Mouse (Mus musculus) heart, postnatal 0 days (tissue): Measurements from ENCODE around the gene Zswim9. TPM values are rescaled to one million over a fixed set of nuclear protein-coding genes. Genes with fewer than 3 reads are reported as not detected.

Experiments used
- ATAC-seq: fragments of 200-750 bp; cut with Nextera tagmentation; 2 replicates; pipeline ENCODE4 v1.8.0; 2017; ENCODE audit warnings: low read depth, moderate number of reproducible peaks, moderate library complexity; ENCODE audit not compliant: insufficient read depth
- DNase-seq: peaks from one replicate; pipeline ENCODE4 v3.0.0-alpha.2; 2016; ENCODE audit warnings: low spot score
- H3K27ac ChIP-seq: fragments of 300-500 bp; sonication (generic); 2 replicates; pipeline ENCODE4 v1.5.1; 2014; ENCODE audit warnings: low read depth, mild to moderate bottlenecking
- H3K27me3 ChIP-seq: fragments of 300-500 bp; sonication (generic); 2 replicates; pipeline ENCODE4 v1.6.1; 2014; ENCODE audit warnings: low read length, mixed read lengths; ENCODE audit not compliant: control insufficient read depth, insufficient read depth
- H3K36me3 ChIP-seq: fragments of 300-500 bp; sonication (generic); replicated peaks from 2 replicates; pipeline ENCODE4 v1.6.1; 2014; ENCODE audit warnings: low read length, mixed read lengths; ENCODE audit not compliant: control insufficient read depth, insufficient read depth
- H3K4me1 ChIP-seq: fragments of 300-500 bp; sonication (generic); 2 replicates; pipeline ENCODE4 v1.6.1; 2014; ENCODE audit warnings: antibody characterized with exemption; ENCODE audit not compliant: control insufficient read depth, insufficient read depth
- H3K4me2 ChIP-seq: fragments of 300-500 bp; sonication (generic); 2 replicates; pipeline ENCODE4 v1.6.1; 2014; ENCODE audit warnings: low read depth, mild to moderate bottlenecking, low read length, moderate library complexity
- H3K4me3 ChIP-seq: fragments of 300-500 bp; sonication (generic); 2 replicates; pipeline ENCODE4 v1.5.1; 2014; ENCODE audit warnings: low read depth, low read length
- H3K9ac ChIP-seq: fragments of 300-500 bp; sonication (generic); replicated peaks from 2 replicates; pipeline ENCODE4 v1.6.1; 2014; ENCODE audit warnings: low read depth, low read length, mixed read lengths
- H3K9me3 ChIP-seq: fragments of 300-500 bp; sonication (generic); replicated peaks from 2 replicates; pipeline ENCODE4 v1.6.1; 2016; ENCODE audit warnings: low read length; ENCODE audit not compliant: control insufficient read depth
- CTCF ChIP-seq: IDR thresholded peaks from 2 replicates; pipeline ENCODE4 v1.5.1; 2016; ENCODE audit warnings: antibody characterized with exemption, control low read depth, low read depth
- EP300 ChIP-seq: IDR thresholded peaks from 2 replicates; pipeline ENCODE4 v1.6.1; 2016; ENCODE audit warnings: antibody characterized with exemption, low read depth
- WGBS: fragments of 180-500 bp; shearing (Covaris S2); extraction: QIAGEN DNeasy Blood & Tissue Kit; methylation state at CpG from one replicate; pipeline ENCODE4 v1.1.7; 2014; 5-methylcytosine and 5-hydroxymethylcytosine counted together
- polyA plus RNA-seq: library from polyadenylated mRNA; unstranded; fragments of >200 nt; fragmentation: Nextera tagmentation; extraction: Ambion mirVana; gene quantifications from 2 replicates; pipeline ENCODE4 v1.2.1, GENCODE M21; 2015
- total RNA-seq: library from RNA; depleted of rRNA; stranded (reverse); fragments of >200 nt; gene quantifications from 2 replicates; pipeline ENCODE4 v1.2.3, GENCODE M21; 2014; ENCODE audit warnings: low replicate concordance

Gene Zswim9
- total and polyA plus RNA-seq, 2 experiments from 2014 or later = 0.99 to 5.7 TPM

DNA sequence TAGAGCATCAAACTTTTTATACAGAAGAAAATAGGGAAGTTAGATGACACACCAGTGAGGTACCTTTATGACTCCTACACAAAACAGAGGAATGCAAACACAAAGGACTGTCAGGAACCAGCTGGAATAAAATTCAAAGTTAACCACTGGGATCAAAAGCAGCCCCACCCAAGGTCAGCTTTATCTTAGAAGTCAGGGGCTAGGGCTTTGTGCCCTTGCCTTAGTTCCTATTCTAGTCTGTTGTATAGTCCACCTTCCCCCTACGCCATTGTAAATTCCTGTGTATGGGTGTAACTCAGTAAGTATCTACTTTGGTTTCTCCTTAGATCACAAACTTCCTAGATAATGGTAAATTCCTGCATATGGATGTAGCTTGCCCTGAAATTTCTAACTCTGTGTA lies 19.1 kb upstream of the Zswim9 start:
- no peak overlapping the region for H3K4me2 ChIP-seq
- no peaks in the 10 kb centered on the region for H3K4me1 ChIP-seq
- DNase-seq (no peak), ATAC-seq (no peak)
- H3K4me3 ChIP-seq = no peak overlapping the region
- peaks cover 82% of the 10 kb centered on the region for H3K36me3 ChIP-seq
- 74% methylated on average over 1 of the region's 1 CpGs for WGBS
- H3K9ac ChIP-seq = no peak overlapping the region
- TF ChIP-seq CTCF (no peak), EP300 (no peak)
- H3K9me3 ChIP-seq = no peaks in the 10 kb centered on the region
- H3K27me3 ChIP-seq = no peaks in the 10 kb centered on the region
- no peak overlapping the region for H3K27ac ChIP-seq

DNA sequence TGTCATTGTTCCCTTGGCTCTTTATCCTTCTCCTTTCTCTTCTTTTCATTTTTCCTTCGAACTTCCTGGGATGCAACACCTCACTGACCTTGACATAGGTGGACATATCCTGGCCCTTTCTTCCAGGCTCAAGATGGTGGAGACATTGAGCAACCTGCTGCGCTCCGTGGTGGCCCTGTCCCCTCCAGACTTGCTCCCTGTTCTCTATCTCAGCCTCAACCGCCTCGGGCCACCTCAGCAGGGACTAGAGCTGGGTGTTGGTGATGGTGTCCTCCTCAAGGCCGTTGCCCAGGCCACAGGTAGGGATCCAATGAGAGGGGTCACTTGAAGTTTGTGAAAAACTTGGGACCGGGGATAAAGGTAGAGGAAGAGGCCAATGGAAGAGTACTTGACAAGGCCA lies 16.7 kb upstream of the Zswim9 start:
- H3K4me2 ChIP-seq = no peak overlapping the region
- H3K36me3 ChIP-seq = peaks cover 79% of the 10 kb centered on the region
- no peaks in the 10 kb centered on the region for H3K4me1 ChIP-seq
- H3K27me3 ChIP-seq = no peaks in the 10 kb centered on the region
- WGBS = 91% methylated on average over 7 of the region's 7 CpGs
- TF ChIP-seq CTCF (no peak), EP300 (no peak)
- H3K27ac ChIP-seq = no peak overlapping the region
- DNase-seq = no peak
- H3K4me3 ChIP-seq = no peak overlapping the region
- ATAC-seq = no peak
- no peaks in the 10 kb centered on the region for H3K9me3 ChIP-seq
- no peak overlapping the region for H3K9ac ChIP-seq

DNA sequence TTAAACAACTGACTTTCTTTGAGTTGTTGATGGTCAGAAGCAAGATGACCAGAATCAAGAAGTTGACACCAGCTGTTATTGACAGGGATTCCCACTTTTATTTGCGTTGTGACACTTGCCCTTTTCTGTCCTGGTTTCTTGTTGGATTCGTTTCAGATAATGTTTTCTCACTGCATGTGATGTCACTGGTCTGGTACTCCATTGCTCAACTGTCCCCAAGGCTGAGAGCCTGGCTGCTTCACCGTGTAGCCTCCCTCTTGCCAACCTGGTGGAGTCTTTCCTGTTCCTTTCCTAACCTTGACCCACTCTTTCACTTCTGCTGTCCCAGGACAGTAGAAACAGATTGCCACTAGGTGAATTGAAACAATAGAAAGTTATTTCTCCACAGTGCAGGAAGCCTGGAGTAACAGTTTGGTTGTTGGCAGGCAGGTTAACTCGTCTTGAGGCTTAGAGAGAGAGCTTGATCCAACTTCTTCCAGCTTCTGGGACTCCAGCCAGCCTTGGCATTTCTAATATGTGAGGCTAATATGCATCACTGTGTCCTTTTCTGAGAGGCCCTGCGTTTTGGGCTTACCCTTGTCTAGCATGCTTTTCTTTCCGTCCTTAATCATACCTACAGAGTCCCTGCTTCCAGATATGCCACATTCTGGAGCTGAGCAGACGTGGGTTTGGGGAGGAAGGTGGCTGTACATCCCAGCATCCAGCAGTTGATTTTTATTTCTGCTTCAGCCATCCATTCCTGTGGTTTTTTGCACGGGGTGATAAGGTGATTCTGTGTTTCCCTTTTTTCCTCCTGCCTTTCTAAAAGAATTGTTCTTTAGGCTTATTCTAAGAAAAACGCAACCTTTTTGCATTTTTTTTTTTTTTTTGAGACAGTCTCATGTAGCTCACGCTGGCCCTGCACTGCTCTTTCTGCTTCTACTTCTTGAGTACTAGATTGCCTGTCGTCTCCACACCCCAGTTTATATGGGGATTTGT lies 15.6 kb upstream of the Zswim9 start:
- DNase-seq = peak; percentile 2
- ATAC-seq = no peak
- H3K4me1 ChIP-seq = no peaks in the 10 kb centered on the region
- TF ChIP-seq CTCF = no peak
- no peak overlapping the region for H3K9ac ChIP-seq
- no peak overlapping the region for H3K4me3 ChIP-seq
- H3K27ac ChIP-seq = no peak overlapping the region
- H3K9me3 ChIP-seq = no peaks in the 10 kb centered on the region
- H3K4me2 ChIP-seq = no peak overlapping the region
- 74% methylated on average over 11 of the region's 11 CpGs for WGBS
- peaks cover 78% of the 10 kb centered on the region for H3K36me3 ChIP-seq
- H3K27me3 ChIP-seq = no peaks in the 10 kb centered on the region

DNA sequence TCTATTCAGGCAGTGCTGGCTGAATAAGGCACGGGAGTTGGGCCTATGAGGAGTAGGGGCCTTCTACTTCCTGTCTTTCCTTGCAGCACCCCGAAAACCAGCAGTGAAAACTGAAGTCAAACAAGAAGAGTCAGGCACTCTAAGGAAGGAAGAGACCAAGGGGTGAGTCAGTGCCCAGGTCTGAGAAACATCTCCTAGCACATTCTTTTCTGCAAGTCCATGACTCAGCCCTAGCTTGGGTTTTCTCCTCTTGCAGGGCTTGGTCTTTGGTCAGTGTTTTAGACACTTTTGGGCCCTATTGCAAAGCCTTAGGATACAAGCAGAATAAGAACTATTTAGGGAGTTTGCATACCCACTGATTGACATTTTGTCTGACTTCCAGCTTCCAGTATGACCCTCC lies 12.8 kb upstream of the Zswim9 start:
- Histone ChIP-seq H3K36me3 (peaks cover 70% of the 10 kb centered on the region), H3K4me2 (no peak overlapping the region)
- WGBS = 71% methylated on average over 2 of the region's 2 CpGs

DNA sequence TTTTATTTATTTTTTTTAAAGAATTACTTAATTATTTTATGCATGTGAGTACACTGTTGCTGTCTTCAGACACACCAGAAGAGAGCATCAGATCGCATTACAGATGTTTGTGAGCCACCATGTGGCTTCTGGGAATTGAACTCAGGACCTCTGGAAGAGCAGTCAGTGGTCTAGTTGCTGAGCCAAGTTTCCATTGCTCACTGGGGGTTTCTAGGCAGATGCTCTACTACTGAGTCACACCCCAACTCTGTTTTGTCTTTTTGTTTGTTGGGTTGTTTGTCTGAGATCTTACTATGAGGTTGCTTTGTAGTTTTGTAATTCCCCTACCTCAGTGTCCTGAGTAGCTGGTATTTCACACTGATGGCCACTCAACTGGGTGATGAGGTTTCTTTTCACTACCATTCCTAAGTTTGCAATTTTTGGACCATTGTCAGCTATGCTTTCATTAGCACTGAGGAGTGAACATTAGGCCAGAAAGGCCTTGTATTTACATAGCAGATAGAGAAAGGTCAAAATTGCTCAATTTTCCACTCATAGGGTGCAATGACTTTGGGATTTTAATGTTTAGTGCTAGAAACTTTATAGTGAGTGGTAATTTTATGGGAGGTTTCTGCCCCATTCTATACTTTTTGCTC lies 11.6 kb upstream of the Zswim9 start:
- TF ChIP-seq EP300 = no peak
- TF ChIP-seq CTCF = no peak
- Histone ChIP-seq H3K4me2 (no peak overlapping the region), H3K9ac (no peak overlapping the region), H3K36me3 (peaks cover 70% of the 10 kb centered on the region), H3K27ac (no peak overlapping the region), H3K27me3 (no peaks in the 10 kb centered on the region), H3K4me1 (no peaks in the 10 kb centered on the region), H3K4me3 (no peak overlapping the region), H3K9me3 (no peaks in the 10 kb centered on the region)
- ATAC-seq (no peak), DNase-seq (peak; percentile 4)
- WGBS = 82% methylated on average over 1 of the region's 1 CpGs

More for the DNA sequence above, 12.8 kb upstream of the Zswim9 start:
- H3K4me3 ChIP-seq = no peak overlapping the region
- H3K27me3 ChIP-seq = no peaks in the 10 kb centered on the region
- no peak overlapping the region for H3K9ac ChIP-seq
- TF ChIP-seq CTCF (no peak), EP300 (no peak)
- DNase-seq = peak; percentile 1
- no peak; the same call in 1 of the 2 replicates for ATAC-seq
- no peaks in the 10 kb centered on the region for H3K4me1 ChIP-seq
- no peaks in the 10 kb centered on the region for H3K9me3 ChIP-seq
- H3K27ac ChIP-seq = no peak overlapping the region
